Mouse (Mus musculus): Measurements from ENCODE around the gene Rfx3. TPM values are rescaled to one million over a fixed set of nuclear protein-coding genes. Genes with fewer than 3 reads are reported as not detected.

Gene Rfx3
- polyA plus RNA-seq, 1 experiment from 2014 or later, result 16.4 TPM

- Histone ChIP-seq H3K36me3 (no peaks in the 10 kb centered on the region), H3K4me2 (no peak overlapping the region), H3K9ac (no peak overlapping the region), H3K4me1 (no peaks in the 10 kb centered on the region), H3K27me3 (no peaks in the 10 kb centered on the region), H3K4me3 (no peak overlapping the region), H3K27ac (no peak overlapping the region), H3K9me3 (no peaks in the 10 kb centered on the region)
- ATAC-seq (ENCODE audit: insufficient number of reproducible peaks, insufficient read depth, low FRiP score, low TSS enrichment, low read depth), result no peak
These were observed 294.7 kb downstream of the Rfx3 start for GRCm38 (mm10) chr19:27716274-27716673.
